Mouse (Mus musculus) B cell, adult 2 months (primary cell): ENCODE results near the gene Pex11b.
"Not testable (repeated sequence)": the region's sequence is repeated elsewhere in the genome, so short reads cannot be mapped to it uniquely, and the experiment has no call there.

Experiments
- DNase-seq, 2 experiments: peaks; one replicate each; pipeline ENCODE4 v3.0.0; 2022

Pex11b gene

GRCm38 (mm10) chr3:96634928-96635879 lies at the start of gene Pex11b, which contains the start of gene Gm42957:
TSS of gene Pex11b (plus strand) at chr3:96635376.
TSS of gene Gm42957 (plus strand) at chr3:96635474.
- DNase-seq = peak; percentile 83 to 85

DNA sequence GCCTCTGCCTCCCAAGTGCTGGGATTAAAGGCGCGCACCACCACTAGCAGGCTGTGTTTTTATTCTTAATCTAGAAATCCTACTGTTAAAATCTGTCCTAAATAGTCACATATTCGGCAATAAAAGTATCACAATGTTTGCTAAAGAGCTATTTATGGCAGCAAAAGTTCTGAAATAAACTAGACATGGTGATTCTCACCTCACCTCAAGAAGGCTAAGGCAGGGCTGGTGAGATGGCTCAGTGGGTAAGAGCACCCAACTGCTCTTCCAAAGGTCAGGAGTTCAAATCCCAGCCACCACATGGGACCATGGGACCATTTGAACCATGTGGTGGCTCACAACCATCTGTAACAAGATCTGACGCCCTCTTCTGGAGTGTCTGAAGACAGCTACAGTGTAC lies 44.5 kb upstream of the Pex11b start:
- no peak for DNase-seq

DNA sequence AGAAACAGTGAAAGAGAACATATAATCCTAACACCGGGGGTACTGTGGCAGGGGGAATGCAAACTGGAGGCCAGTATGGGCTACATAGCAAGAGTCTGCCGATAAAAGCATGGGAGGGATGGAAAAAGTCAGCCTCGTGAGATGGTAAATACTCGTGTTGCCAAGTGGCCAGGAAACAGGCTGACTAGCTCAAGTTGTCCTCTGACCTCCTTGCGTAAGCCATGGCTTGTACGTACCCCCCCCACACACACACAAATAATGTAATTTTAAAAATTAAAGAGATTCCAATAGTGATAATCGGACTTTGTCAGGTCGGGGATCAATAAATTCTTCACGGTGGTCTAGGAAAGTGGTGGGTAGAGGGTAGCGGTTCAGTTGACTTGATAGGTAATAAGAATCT lies 41.8 kb upstream of the Pex11b start:
- no peak for DNase-seq

- peak; percentile 91 to 94 for DNase-seq
These were observed 41.2 kb upstream of the Pex11b start, which contains the start of gene Polr3gl for GRCm38 (mm10) chr3:96593790-96594560. TSS of gene Polr3gl (minus strand) at chr3:96594181.

DNA sequence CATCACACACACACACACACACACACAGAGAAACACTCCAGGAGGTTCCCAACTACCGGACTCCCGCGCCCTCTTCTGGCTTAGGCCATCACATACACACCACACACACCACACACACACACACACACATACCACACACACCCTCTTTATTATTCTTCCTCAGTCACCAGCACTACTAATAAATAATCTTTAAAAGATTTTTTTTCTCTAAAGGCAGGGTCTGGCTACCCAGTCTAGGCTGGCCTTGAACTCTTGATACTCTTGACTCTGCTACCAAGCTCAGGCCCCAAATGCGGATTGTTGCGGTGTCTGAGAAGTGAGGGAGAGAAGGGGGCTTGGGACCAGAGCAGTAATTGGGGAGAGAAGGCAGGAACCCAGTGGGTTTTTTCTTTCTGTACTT lies 40.3 kb upstream of the Pex11b start:
- DNase-seq = no peak

DNA sequence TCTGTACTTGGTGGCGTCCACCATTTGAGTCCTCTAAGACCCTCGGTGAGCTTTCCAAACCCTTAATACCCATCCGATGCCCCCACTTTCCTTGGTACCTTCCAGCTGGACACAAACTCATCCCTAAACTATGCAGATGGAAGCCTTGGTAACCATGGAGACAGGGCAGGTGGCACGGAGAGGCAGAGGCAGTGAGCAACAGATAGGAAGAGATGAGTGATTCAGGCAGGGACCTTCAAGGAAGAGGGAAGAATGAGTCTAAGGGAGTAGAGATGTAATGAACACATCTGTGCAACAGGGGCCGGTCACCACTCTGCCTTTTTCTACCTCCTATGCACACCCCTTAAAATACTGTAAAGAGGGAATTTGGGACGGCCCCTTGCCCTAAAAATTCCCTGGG lies 39.5 kb upstream of the Pex11b start:
- DNase-seq = no peak

DNA sequence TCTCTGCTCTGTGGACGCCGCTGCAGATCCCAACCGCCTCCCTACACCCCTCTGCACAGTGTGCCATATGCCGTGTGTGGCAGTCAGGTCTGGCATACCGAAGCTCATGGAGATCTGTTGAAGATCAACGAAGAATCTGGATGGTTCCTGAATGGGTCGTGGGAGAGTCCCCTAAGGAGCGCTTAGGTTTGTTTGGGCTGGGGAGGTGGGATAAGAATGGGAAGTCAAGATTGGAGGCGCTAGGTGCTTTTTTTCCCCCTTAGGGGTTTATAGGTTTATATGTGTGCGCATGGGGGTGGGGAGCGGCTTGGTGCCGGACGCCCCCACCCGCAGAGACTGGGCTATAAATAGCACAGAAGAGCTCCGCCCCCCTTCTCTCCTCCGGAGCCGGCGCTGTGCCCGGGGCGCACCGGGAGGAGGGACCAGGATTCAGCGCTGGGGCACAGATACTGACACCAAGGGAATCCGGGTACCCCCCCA lies 38.9 kb upstream of the Pex11b start, which contains the start of gene Ankrd34a:
Gene Ankrd34a (plus strand): TSS at position 409 of the 480 bp plus-strand sequence.
- DNase-seq = peak in 1 of 2 experiments; percentile 29

GRCm38 (mm10) chr3:96596855-96597254 lies 38.3 kb upstream of the Pex11b start:
- DNase-seq = no peak

- peak in 1 of 2 experiments; percentile 42 for DNase-seq
These were observed 37.7 kb upstream of the Pex11b start for GRCm38 (mm10) chr3:96597435-96597891.

GRCm38 (mm10) chr3:96598156-96599068 lies 36.8 kb upstream of the Pex11b start:
- DNase-seq = peak; percentile 35 to 43

GRCm38 (mm10) chr3:96599069-96599393 lies 36.1 kb upstream of the Pex11b start:
- DNase-seq = no peak

DNA sequence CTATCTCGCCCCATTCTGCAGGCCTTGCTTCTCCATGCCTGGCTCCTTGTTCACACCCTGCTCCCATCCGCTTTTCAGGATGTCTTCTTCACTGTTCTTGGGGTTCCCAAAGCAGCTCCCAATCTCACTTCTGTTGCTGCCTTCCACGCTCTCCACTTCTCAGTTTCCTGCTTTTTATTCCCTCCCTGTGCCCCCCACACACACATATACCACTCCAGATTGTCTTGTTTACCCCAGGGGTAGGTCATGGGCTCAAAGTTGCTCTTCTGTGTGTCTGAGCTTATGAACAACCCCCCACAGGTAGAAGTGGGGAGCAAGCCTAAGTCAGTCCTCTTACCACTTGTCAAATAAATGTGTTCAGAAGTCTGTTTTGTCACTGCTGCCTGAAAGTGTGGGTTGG lies 35.8 kb upstream of the Pex11b start:
- no peak for DNase-seq

GRCm38 (mm10) chr3:96600639-96601250 lies 34.4 kb upstream of the Pex11b start, which contains the start of gene Lix1l:
TSS of gene Lix1l (plus strand) at chr3:96601149.
- DNase-seq = peak; percentile 83 to 86

- peak in 1 of 2 experiments; percentile 37 for DNase-seq
These were observed 33.9 kb upstream of the Pex11b start for GRCm38 (mm10) chr3:96601251-96601787.

DNA sequence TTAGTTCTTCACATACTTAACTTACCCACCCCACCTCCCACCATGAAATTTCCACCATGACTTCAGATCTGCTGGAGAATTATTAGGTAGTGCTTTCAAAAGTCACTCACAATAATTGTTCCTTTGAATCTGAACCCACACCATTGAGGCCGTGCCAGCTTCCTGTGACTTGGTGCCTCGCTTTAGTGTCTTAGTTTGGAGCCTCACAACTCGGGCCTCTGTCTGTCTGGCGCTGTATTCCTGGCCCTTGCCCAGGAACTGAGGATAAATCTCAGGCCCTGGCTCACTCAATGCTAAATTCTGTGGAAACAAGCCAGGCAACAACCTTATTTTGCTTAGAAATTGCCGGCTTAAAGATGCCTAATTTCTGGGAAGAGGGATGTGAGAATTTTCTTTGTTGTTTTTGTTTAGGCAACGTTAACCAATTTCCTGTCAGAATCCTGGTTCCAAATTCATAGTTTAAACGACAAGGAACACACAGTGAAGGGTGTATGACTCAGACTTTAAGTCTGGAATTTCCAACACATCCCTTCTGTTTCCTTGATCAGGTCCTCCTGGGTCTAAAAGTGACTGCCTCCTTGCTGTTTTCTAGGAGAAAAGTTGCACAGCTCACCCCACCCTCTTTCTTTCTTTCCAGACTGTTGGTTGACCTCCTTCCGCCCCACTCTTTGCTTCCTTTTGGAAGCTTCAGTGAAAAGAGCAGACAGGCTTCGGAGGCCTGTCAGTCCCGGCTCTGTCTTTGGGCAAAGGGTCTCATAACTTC lies 33.1 kb upstream of the Pex11b start:
- no peak for DNase-seq

- no peak for DNase-seq
These were observed 32.5 kb upstream of the Pex11b start for GRCm38 (mm10) chr3:96602704-96603084.

GRCm38 (mm10) chr3:96603311-96603710 lies 31.9 kb upstream of the Pex11b start:
- no peak for DNase-seq

DNA sequence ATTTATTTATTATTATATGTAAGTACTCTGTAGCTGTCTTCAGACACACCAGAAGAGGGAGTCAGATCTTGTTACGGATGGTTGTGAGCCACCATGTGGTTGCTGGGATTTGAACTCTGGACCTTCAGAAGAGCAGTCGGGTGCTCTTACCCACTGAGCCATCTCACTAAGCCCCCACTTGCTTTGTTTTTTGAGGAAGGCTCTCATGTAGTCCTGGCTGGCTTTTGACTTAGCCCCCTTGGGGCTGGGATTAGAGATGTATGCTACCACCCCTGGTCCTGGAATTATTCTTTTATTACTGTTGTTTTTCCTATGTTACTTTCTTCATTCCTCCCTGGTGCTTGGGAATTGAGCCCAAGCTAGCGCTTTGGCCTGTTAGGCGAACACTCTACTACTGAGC lies 29.2 kb upstream of the Pex11b start:
- DNase-seq = not testable (repeated sequence)

DNA sequence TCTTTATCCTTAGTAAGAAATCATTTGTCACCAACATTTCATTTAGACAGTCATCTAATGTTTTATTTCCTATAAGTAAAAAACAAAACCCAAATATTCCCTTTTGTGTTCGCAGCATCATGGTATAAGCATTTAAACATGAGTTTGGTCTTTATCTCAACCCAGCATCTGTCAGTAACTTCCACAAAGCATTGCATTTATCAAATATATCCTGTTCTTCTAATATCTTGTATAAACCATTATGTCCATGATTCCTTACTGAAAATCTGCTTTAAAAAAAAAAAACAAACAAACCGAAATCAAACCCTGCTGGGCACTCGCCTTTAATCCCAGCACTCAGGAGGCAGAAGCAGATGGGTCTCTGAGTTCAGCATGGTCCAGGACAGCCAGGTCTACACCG lies 28.6 kb upstream of the Pex11b start:
- DNase-seq = no peak

DNA sequence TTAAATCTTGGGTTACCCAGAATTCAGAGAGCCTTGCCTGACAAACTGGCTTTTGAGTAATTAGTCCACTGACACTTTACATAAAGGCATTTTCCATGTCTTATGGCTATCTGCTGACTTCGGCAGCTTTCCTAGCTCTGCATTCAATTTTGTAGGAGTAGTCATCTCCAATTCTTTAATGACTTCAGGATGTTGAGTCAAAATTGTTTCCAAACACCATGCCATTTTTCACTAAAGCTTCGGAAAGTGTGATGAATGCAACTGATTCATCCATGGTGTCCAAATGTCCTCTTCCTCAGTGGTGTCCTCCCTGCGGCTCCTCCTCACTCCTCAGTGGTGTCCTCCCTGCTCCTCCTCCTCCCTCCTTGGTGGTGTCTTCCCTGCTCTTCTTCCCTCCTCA lies 17.2 kb upstream of the Pex11b start:
- DNase-seq = no peak

GRCm38 (mm10) chr3:96623201-96623600 lies 12.0 kb upstream of the Pex11b start:
- no peak for DNase-seq
